In genomic region chr4:53750391-53751120, GRCm38 (mm10) we compare ENCODE assay signal across 12 mouse cellular contexts. TPM values are rescaled to one million over a fixed set of nuclear protein-coding genes. Genes with fewer than 3 reads are reported as not detected.
DNase-seq lines count a peak whose midpoint lies in the region; ATAC-seq and TF ChIP-seq lines count a peak whose summit lies in the region.
"Had no signal": no experiment of that assay in that cellular context is flagged by ENCODE, and none has a peak within 500 bp of the region (broad histone marks: within the 10 kb centered on the region; RNA-seq: fewer than 3 reads in every experiment).

No protein-coding gene starts in this region.

- TF ChIP-seq CTCF in heart, adult 2 months (IDR thresholded peaks at IDR 0.05) = peak; percentile 17; the same call in 1 of the 2 replicates
- TF ChIP-seq CTCF in lung, postnatal 0 days (IDR thresholded peaks at IDR 0.05) = peak; percentile 20; the same call in 1 of the 2 replicates
- no peak for TF ChIP-seq CTCF in lung, adult 2 months (IDR thresholded peaks at IDR 0.05; ENCODE audit: insufficient read depth, low read length)
- peak; percentile 18; the same call in 1 of the 2 replicates for TF ChIP-seq CTCF in stomach, postnatal 0 days (IDR thresholded peaks at IDR 0.05; ENCODE audit: low read depth)

- no peaks in the 10 kb centered on the region for H3K79me2 ChIP-seq in heart, adult 2 months (replicated peaks; ENCODE audit: control insufficient read depth, insufficient read depth, low read length)

- 61% methylated on average over 16 of the region's 16 CpGs for WGBS in heart, adult 2 months
- 75% methylated on average over 16 of the region's 16 CpGs for WGBS in heart, embryonic 10.5 days
- WGBS in lung, postnatal 0 days = 58% methylated on average over 16 of the region's 16 CpGs
- WGBS in lung, adult 2 months = 62% methylated on average over 16 of the region's 16 CpGs
- WGBS in stomach, postnatal 0 days = 56% methylated on average over 16 of the region's 16 CpGs

- intact Hi-C loops in heart, adult 2 months (cut with DNase I) = no loop called here

- peaks cover 1% of the 10 kb centered on the region for H3K4me1 ChIP-seq in heart, adult 2 months (ENCODE audit: control insufficient read depth, insufficient read depth, low read length)
- H3K4me1 ChIP-seq in heart, embryonic 10.5 days = no peaks in the 10 kb centered on the region
- H3K4me1 ChIP-seq in lung, postnatal 0 days (ENCODE audit: insufficient read depth, low read depth, low read length) = no peaks in the 10 kb centered on the region
- H3K4me1 ChIP-seq in lung, adult 2 months (ENCODE audit: control insufficient read depth, insufficient read depth, low read length) = no peaks in the 10 kb centered on the region
- no peaks in the 10 kb centered on the region for H3K4me1 ChIP-seq in stomach, postnatal 0 days (replicated peaks; ENCODE audit: control insufficient read depth, insufficient read depth)
- H3K4me1 ChIP-seq: embryonic facial prominence, embryonic 13.5 days had no signal

- H3K4me3 ChIP-seq in heart, adult 2 months = no peak overlapping the region
- no peak overlapping the region for H3K4me3 ChIP-seq in heart, embryonic 10.5 days
- H3K4me3 ChIP-seq in lung, postnatal 0 days (ENCODE audit: low read depth, low read length) = no peak overlapping the region
- H3K4me3 ChIP-seq in lung, adult 2 months (replicated peaks; ENCODE audit: extremely low read depth, low read depth, low read length) = no peak overlapping the region
- no peak overlapping the region for H3K4me3 ChIP-seq in stomach, postnatal 0 days (ENCODE audit: low read depth, low read length)
- H3K4me3 ChIP-seq: embryonic facial prominence, embryonic 13.5 days; myocyte had no signal

- TF ChIP-seq POLR2A in heart, adult 2 months (IDR thresholded peaks at IDR 0.05; ENCODE audit: insufficient read depth, low read depth, low read length) = no peak
- no peak for TF ChIP-seq POLR2A in lung, adult 2 months (IDR thresholded peaks at IDR 0.05; ENCODE audit: borderline replicate concordance, extremely low read depth, low read depth, low read length)

- no peak overlapping the region for H3K9ac ChIP-seq in heart, adult 2 months (ENCODE audit: low read depth, low read length)
- H3K9ac ChIP-seq in lung, postnatal 0 days (replicated peaks; ENCODE audit: low read depth) = no peak overlapping the region
- H3K9ac ChIP-seq in stomach, postnatal 0 days (ENCODE audit: low read length) = no peak overlapping the region
- H3K9ac ChIP-seq: embryonic facial prominence, embryonic 13.5 days; liver, embryonic 14.5 days had no signal

- no peaks in the 10 kb centered on the region for H3K9me3 ChIP-seq in heart, embryonic 10.5 days
- no peaks in the 10 kb centered on the region for H3K9me3 ChIP-seq in lung, postnatal 0 days (ENCODE audit: low read length)
- H3K9me3 ChIP-seq in stomach, postnatal 0 days (ENCODE audit: control insufficient read depth, low read length) = no peaks in the 10 kb centered on the region
- H3K9me3 ChIP-seq: embryonic facial prominence, embryonic 13.5 days had no signal

- peak; percentile 72 for ATAC-seq in lung, postnatal 0 days
- no peak for ATAC-seq in stomach, postnatal 0 days (ENCODE audit: low FRiP score, low TSS enrichment)
- no peak for ATAC-seq in cerebellum, adult (ENCODE audit: insufficient number of reproducible peaks, low FRiP score, low TSS enrichment)

- peaks cover 7% of the 10 kb centered on the region for H3K36me3 ChIP-seq in heart, adult 2 months (ENCODE audit: control insufficient read depth, insufficient read depth, low read length)
- H3K36me3 ChIP-seq in heart, embryonic 10.5 days = peaks cover 31% of the 10 kb centered on the region; the same call in 1 of the 2 replicates
- H3K36me3 ChIP-seq in lung, postnatal 0 days (ENCODE audit: insufficient read depth, low read length) = no peaks in the 10 kb centered on the region
- H3K36me3 ChIP-seq in stomach, postnatal 0 days (ENCODE audit: control insufficient read depth, insufficient read depth, low read length) = no peaks in the 10 kb centered on the region

- H3K27me3 ChIP-seq in heart, adult 2 months (ENCODE audit: control insufficient read depth, insufficient read depth, low read length) = no peaks in the 10 kb centered on the region
- H3K27me3 ChIP-seq in heart, embryonic 10.5 days (ENCODE audit: insufficient read depth, poor library complexity, severe bottlenecking) = no peaks in the 10 kb centered on the region
- H3K27me3 ChIP-seq in lung, postnatal 0 days (replicated peaks; ENCODE audit: insufficient read depth, low read length) = no peaks in the 10 kb centered on the region
- H3K27me3 ChIP-seq in stomach, postnatal 0 days (ENCODE audit: control insufficient read depth, insufficient read depth, low read length) = no peaks in the 10 kb centered on the region
- H3K27me3 ChIP-seq: embryonic facial prominence, embryonic 13.5 days had no signal

- DNase-seq in heart, adult 2 months = peak; percentile 12 to 23
- no peak for DNase-seq in heart, embryonic 10.5 days (ENCODE audit: low spot score)
- peak; percentile 59 for DNase-seq in lung, postnatal 0 days (ENCODE audit: low spot score)
- DNase-seq in lung, adult 2 months = no peak
- peak; percentile 64 to 74 for DNase-seq in layer of hippocampus, adult 18-20 months (ENCODE audit: low spot score in 2 of 2)
- no peak for DNase-seq in stomach, postnatal 0 days (ENCODE audit: low spot score)
- no peak for DNase-seq in spleen, postnatal 10 days (ENCODE audit: low spot score in 2 of 2)

- no peak overlapping the region for H3K27ac ChIP-seq in heart, adult 2 months
- H3K27ac ChIP-seq in heart, embryonic 10.5 days = no peak overlapping the region
- H3K27ac ChIP-seq in lung, postnatal 0 days (ENCODE audit: low read length) = no peak overlapping the region
- no peak overlapping the region for H3K27ac ChIP-seq in stomach, postnatal 0 days (replicated peaks)
- H3K27ac ChIP-seq: embryonic facial prominence, embryonic 13.5 days; liver, embryonic 14.5 days had no signal

- no peak overlapping the region for H3K4me2 ChIP-seq in lung, postnatal 0 days (replicated peaks; ENCODE audit: low read depth, low read length)
- H3K4me2 ChIP-seq in stomach, postnatal 0 days (replicated peaks; ENCODE audit: low read depth) = no peak overlapping the region
- H3K4me2 ChIP-seq: embryonic facial prominence, embryonic 13.5 days had no signal

- no peak for TF ChIP-seq EP300 in heart, adult 2 months (IDR thresholded peaks at IDR 0.05; ENCODE audit: insufficient read depth, low read depth, low read length)
- no peak for TF ChIP-seq EP300 in lung, postnatal 0 days (IDR thresholded peaks at IDR 0.05)
- no peak for TF ChIP-seq EP300 in stomach, postnatal 0 days (optimal IDR thresholded peaks at IDR 0.05)

RNA-seq across cellular contexts. Expression of gene Tal2, which starts 28.9 kb away (rescaled TPM):
- under 1 TPM in 1 of 2 experiments, not detected in 1; 0.16 TPM for total RNA-seq in heart, adult 2 months (2021)
- polyA plus RNA-seq in heart, adult 2 months (2012; rRNA removed) = 0.04 and 0.06 TPM in 2 replicates
- 0.27 and 0.31 TPM in 2 replicates for polyA plus RNA-seq in heart, embryonic 10.5 days (2016; fragmentation: Nextera tagmentation; extraction: Ambion mirVana)
- 0.07 and 0.13 TPM in 2 replicates for polyA plus RNA-seq in lung, postnatal 0 days (2015; fragmentation: Nextera tagmentation; extraction: Ambion mirVana)
- polyA plus RNA-seq in lung, adult 2 months (2012; rRNA removed) = 0.05 TPM in 1 of 2 replicates, not detected in the other
- total RNA-seq in layer of hippocampus, adult 18-20 months (2021) = not detected
- polyA plus RNA-seq in stomach, postnatal 0 days (2015; fragmentation: Nextera tagmentation; extraction: Ambion mirVana) = 0.07 and 0.10 TPM in 2 replicates
- polyA plus RNA-seq: large intestine, adult 2 months; liver, embryonic 14.5 days had no signal

RNA-seq across cellular contexts. Expression of gene Fktn, which starts 36.8 kb away (rescaled TPM):
- 10 to 100 TPM; 20.4 to 21.4 TPM for total RNA-seq in heart, adult 2 months (2021)
- polyA plus RNA-seq in heart, adult 2 months (2012; rRNA removed) = 6.6 and 15.8 TPM in 2 replicates
- 14.5 and 20.7 TPM in 2 replicates for polyA plus RNA-seq in heart, embryonic 10.5 days (2016; fragmentation: Nextera tagmentation; extraction: Ambion mirVana)
- polyA plus RNA-seq in lung, postnatal 0 days (2015; fragmentation: Nextera tagmentation; extraction: Ambion mirVana) = 8.8 and 12.2 TPM in 2 replicates
- polyA plus RNA-seq in lung, adult 2 months (2012; rRNA removed) = 3.7 and 6.6 TPM in 2 replicates
- 10 to 100 TPM; 30.5 to 31.7 TPM for total RNA-seq in layer of hippocampus, adult 18-20 months (2021)
- polyA plus RNA-seq in stomach, postnatal 0 days (2015; fragmentation: Nextera tagmentation; extraction: Ambion mirVana) = 6.2 and 7.3 TPM in 2 replicates

Comparison
In these comparisons a context has a peak if more than half of its experiments do, and no peak if none do; other contexts are left out.
1. DNase-seq: peak in heart, adult 2 months (2 of 2), lung, postnatal 0 days (single experiment) and layer of hippocampus, adult 18-20 months (2 of 2); none in heart, embryonic 10.5 days (single experiment), lung, adult 2 months (single experiment), stomach, postnatal 0 days (single experiment) and spleen, postnatal 10 days (0 of 2).